In the genomic region with DNA sequence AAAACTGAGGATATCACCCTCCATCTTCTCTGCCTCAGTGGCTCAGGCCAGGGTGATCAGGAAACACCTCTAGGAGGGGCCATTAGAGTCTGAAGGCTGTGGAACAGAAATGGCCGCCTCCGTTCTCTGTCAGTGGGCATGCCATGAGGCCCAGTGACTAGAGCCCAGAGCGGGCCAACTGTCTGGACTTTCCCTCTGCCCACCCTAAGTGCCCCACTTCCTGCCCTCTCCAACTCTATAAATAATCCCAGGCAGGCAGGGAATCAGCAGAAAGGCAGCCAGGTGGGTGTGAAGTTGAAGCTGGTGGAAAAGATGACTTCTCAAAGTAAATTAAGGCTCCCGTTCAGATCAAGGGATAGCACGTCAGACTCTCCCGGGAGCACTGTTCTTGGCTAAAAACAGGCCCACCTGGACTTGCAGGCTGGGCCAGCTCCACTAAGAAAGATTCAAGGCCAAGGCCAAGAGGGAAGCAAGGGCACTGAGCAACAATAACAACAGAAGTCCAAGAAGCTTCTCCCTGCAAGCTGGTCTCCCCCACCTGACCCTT, we compare ENCODE assay signal across 11 mouse cellular contexts. TPM values are rescaled to one million over a fixed set of nuclear protein-coding genes. Genes with fewer than 3 reads are reported as not detected.
A peak's percentile ranks its signal among the peaks of the same experiment; 100 is the strongest.
DNase-seq lines count a peak whose midpoint lies in the region; ATAC-seq and TF ChIP-seq lines count a peak whose summit lies in the region.
"Had no signal": no experiment of that assay in that cellular context is flagged by ENCODE, and none has a peak within 500 bp of the region (broad histone marks: within the 10 kb centered on the region; RNA-seq: fewer than 3 reads in every experiment).

No protein-coding gene starts in this region.

- no peak for TF ChIP-seq CTCF in lung, embryonic 14.5 days (IDR thresholded peaks at IDR 0.05; ENCODE audit: low read depth)

- 0 out of 2 replicates have a peak overlapping the region, but pooled peaks have one; percentile 0 for H3K4me2 ChIP-seq in forebrain, embryonic 12.5 days
- H3K4me2 ChIP-seq in lung, embryonic 14.5 days = peak overlapping the region; percentile 92
- H3K4me2 ChIP-seq in neural tube, embryonic 15.5 days = peak overlapping the region; percentile 68

- H3K9me3 ChIP-seq in forebrain, embryonic 12.5 days = no peaks in the 10 kb centered on the region
- no peaks in the 10 kb centered on the region for H3K9me3 ChIP-seq in forebrain, embryonic 10.5 days
- H3K9me3 ChIP-seq in lung, embryonic 14.5 days (ENCODE audit: low read depth, low read length) = no peaks in the 10 kb centered on the region
- no peaks in the 10 kb centered on the region for H3K9me3 ChIP-seq in neural tube, embryonic 15.5 days (replicated peaks)

- no peak for ATAC-seq in forebrain, embryonic 12.5 days (ENCODE audit: low FRiP score)
- no peak for ATAC-seq in lung, embryonic 14.5 days (ENCODE audit: insufficient read depth)
- ATAC-seq in neural tube, embryonic 15.5 days (ENCODE audit: low FRiP score) = no peak

- no peak overlapping the region for H3K9ac ChIP-seq in forebrain, embryonic 12.5 days
- peak overlapping the region; percentile 1; the same call in 1 of the 2 replicates for H3K9ac ChIP-seq in lung, embryonic 14.5 days
- H3K9ac ChIP-seq in neural tube, embryonic 15.5 days (replicated peaks) = no peak overlapping the region

- DNase-seq in forebrain, embryonic 10.5 days (ENCODE audit: extremely low spot score, low spot score) = no peak
- DNase-seq in lung, embryonic 14.5 days = no peak
- no peak for DNase-seq in lung, postnatal 14 days
- DNase-seq in heart, postnatal 4 days = peak; percentile 55
- no peak for DNase-seq in frontal cortex, postnatal 14 days (ENCODE audit: low spot score in 2 of 2)
- no peak for DNase-seq in left cerebral cortex, adult 9 months (ENCODE audit: low spot score in 2 of 2)

- H3K4me1 ChIP-seq in forebrain, embryonic 12.5 days = peaks cover 17% of the 10 kb centered on the region
- peaks cover 16% of the 10 kb centered on the region for H3K4me1 ChIP-seq in forebrain, embryonic 10.5 days
- peaks cover 35% of the 10 kb centered on the region for H3K4me1 ChIP-seq in lung, embryonic 14.5 days (ENCODE audit: insufficient read depth)
- peaks cover 66% of the 10 kb centered on the region for H3K4me1 ChIP-seq in neural tube, embryonic 15.5 days

- no peak overlapping the region for H3K4me3 ChIP-seq in forebrain, embryonic 12.5 days (replicated peaks)
- no peak overlapping the region for H3K4me3 ChIP-seq in forebrain, embryonic 10.5 days
- no peak overlapping the region for H3K4me3 ChIP-seq in lung, embryonic 14.5 days (ENCODE audit: low read depth, low read length)
- H3K4me3 ChIP-seq in neural tube, embryonic 15.5 days (replicated peaks) = peak overlapping the region; percentile 77; the same call in 1 of the 2 replicates

- no peaks in the 10 kb centered on the region for H3K36me3 ChIP-seq in forebrain, embryonic 12.5 days (replicated peaks)
- no peaks in the 10 kb centered on the region for H3K36me3 ChIP-seq in forebrain, embryonic 10.5 days (replicated peaks)
- no peaks in the 10 kb centered on the region for H3K36me3 ChIP-seq in lung, embryonic 14.5 days (ENCODE audit: insufficient read depth)
- 0 out of 2 replicates have a peak, but pooled peaks cover 2% of the 10 kb centered on the region for H3K36me3 ChIP-seq in neural tube, embryonic 15.5 days

- peaks cover 23% of the 10 kb centered on the region for H3K27me3 ChIP-seq in forebrain, embryonic 12.5 days
- H3K27me3 ChIP-seq in forebrain, embryonic 10.5 days (ENCODE audit: poor library complexity, severe bottlenecking) = peaks cover 64% of the 10 kb centered on the region
- H3K27me3 ChIP-seq in lung, embryonic 14.5 days (ENCODE audit: insufficient read depth, low read length) = no peaks in the 10 kb centered on the region
- H3K27me3 ChIP-seq in neural tube, embryonic 15.5 days (replicated peaks) = no peaks in the 10 kb centered on the region

- H3K27ac ChIP-seq in forebrain, embryonic 12.5 days = no peak overlapping the region
- H3K27ac ChIP-seq in forebrain, embryonic 10.5 days = no peak overlapping the region
- no peak overlapping the region for H3K27ac ChIP-seq in lung, embryonic 14.5 days (ENCODE audit: low read depth)
- no peak overlapping the region for H3K27ac ChIP-seq in neural tube, embryonic 15.5 days (replicated peaks)

- WGBS in forebrain, embryonic 12.5 days = 92% methylated on average over 6 of the region's 6 CpGs
- WGBS in forebrain, embryonic 10.5 days = 87% methylated on average over 6 of the region's 6 CpGs
- WGBS in lung, embryonic 14.5 days = 70% methylated on average over 6 of the region's 6 CpGs
- 82% methylated on average over 6 of the region's 6 CpGs for WGBS in neural tube, embryonic 15.5 days

RNA-seq across cellular contexts. Expression of gene Rab11fip5, which starts 2.5 kb away (rescaled TPM):
- 6.8 and 8.2 TPM in 2 replicates for polyA plus RNA-seq in forebrain, embryonic 12.5 days (2016; fragmentation: Nextera tagmentation; extraction: Ambion mirVana)
- 2.5 and 3.1 TPM in 2 replicates for polyA plus RNA-seq in forebrain, embryonic 10.5 days (2016; fragmentation: Nextera tagmentation; extraction: Ambion mirVana)
- polyA plus RNA-seq in lung, embryonic 14.5 days (2014; fragmentation: Nextera tagmentation; extraction: Ambion mirVana) = 10.1 and 10.6 TPM in 2 replicates
- 10 to 100 TPM; 74.7 to 79.8 TPM for total RNA-seq in heart, postnatal 4 days (2021)
- polyA plus RNA-seq in neural tube, embryonic 15.5 days (2015; fragmentation: Nextera tagmentation; extraction: Ambion mirVana) = 22.5 and 24.3 TPM in 2 replicates

RNA-seq across cellular contexts. Expression of gene Sfxn5, which starts 38.7 kb away (rescaled TPM):
- polyA plus RNA-seq in forebrain, embryonic 12.5 days (2016; fragmentation: Nextera tagmentation; extraction: Ambion mirVana) = 16.8 and 17.2 TPM in 2 replicates
- polyA plus RNA-seq in forebrain, embryonic 10.5 days (2016; fragmentation: Nextera tagmentation; extraction: Ambion mirVana) = 11.7 and 14.3 TPM in 2 replicates
- polyA plus RNA-seq in lung, embryonic 14.5 days (2014; fragmentation: Nextera tagmentation; extraction: Ambion mirVana) = 5.9 and 8.3 TPM in 2 replicates
- 1 to 10 TPM; 3.0 to 3.6 TPM for total RNA-seq in heart, postnatal 4 days (2021)
- polyA plus RNA-seq in neural tube, embryonic 15.5 days (2015; fragmentation: Nextera tagmentation; extraction: Ambion mirVana) = 38.4 and 39.3 TPM in 2 replicates

RNA-seq across cellular contexts. Expression of gene Noto, which starts 51.8 kb away (rescaled TPM):
- not detected in 2 replicates for polyA plus RNA-seq in forebrain, embryonic 12.5 days (2016; fragmentation: Nextera tagmentation; extraction: Ambion mirVana)
- polyA plus RNA-seq in forebrain, embryonic 10.5 days (2016; fragmentation: Nextera tagmentation; extraction: Ambion mirVana) = not detected in 2 replicates
- 0.19 and 0.37 TPM in 2 replicates for polyA plus RNA-seq in lung, embryonic 14.5 days (2014; fragmentation: Nextera tagmentation; extraction: Ambion mirVana)
- not detected for total RNA-seq in heart, postnatal 4 days (2021)
- not detected in 2 replicates for polyA plus RNA-seq in neural tube, embryonic 15.5 days (2015; fragmentation: Nextera tagmentation; extraction: Ambion mirVana)
- polyA plus RNA-seq: C2C12; frontal cortex, adult 2 months; large intestine, adult 2 months had no signal

RNA-seq across cellular contexts. Expression of gene Smyd5, which starts 59.9 kb away (rescaled TPM):
- 49.8 and 51.5 TPM in 2 replicates for polyA plus RNA-seq in forebrain, embryonic 12.5 days (2016; fragmentation: Nextera tagmentation; extraction: Ambion mirVana)
- polyA plus RNA-seq in forebrain, embryonic 10.5 days (2016; fragmentation: Nextera tagmentation; extraction: Ambion mirVana) = 84.4 and 85.8 TPM in 2 replicates
- 67.3 and 68.3 TPM in 2 replicates for polyA plus RNA-seq in lung, embryonic 14.5 days (2014; fragmentation: Nextera tagmentation; extraction: Ambion mirVana)
- 10 to 100 TPM; 17.1 to 19.6 TPM for total RNA-seq in heart, postnatal 4 days (2021)
- 75.6 and 79.1 TPM in 2 replicates for polyA plus RNA-seq in neural tube, embryonic 15.5 days (2015; fragmentation: Nextera tagmentation; extraction: Ambion mirVana)

Comparison
In these comparisons a context has a peak if more than half of its experiments do, and no peak if none do; other contexts are left out.
1. H3K4me2 ChIP-seq: peak in every context shown above with its lines; median percentile 92 in lung, embryonic 14.5 days; 68 in neural tube, embryonic 15.5 days; 0 in forebrain, embryonic 12.5 days.